In the genomic region with DNA sequence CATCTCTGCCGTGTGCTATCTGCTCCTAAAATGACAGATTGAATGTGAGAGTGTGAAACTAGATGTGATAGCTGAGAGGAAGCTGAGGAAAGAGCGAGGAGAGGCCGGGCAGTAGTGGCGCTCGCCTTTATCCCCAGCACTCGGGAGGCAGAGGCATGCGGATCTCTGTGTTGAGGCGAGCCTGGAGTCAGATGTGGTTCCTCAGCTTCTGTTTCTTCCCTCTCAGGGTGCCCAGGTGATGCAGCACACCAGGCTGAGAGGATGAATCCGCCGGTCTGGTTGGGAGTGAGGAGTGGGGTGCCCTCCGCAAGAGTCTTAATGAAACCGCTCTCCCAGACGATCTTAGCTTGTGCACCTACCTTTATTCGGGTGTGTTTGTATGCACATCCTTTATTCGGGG, we compare ENCODE assay signal across 8 mouse cellular contexts. TPM values are rescaled to one million over a fixed set of nuclear protein-coding genes. Genes with fewer than 3 reads are reported as not detected.
DNase-seq lines count a peak whose midpoint lies in the region; ATAC-seq and TF ChIP-seq lines count a peak whose summit lies in the region.

No protein-coding gene starts in this region.

- no peak overlapping the region for H3K4me3 ChIP-seq in hindbrain, embryonic 11.5 days (ENCODE audit: low read depth, low read length)
- no peak overlapping the region for H3K4me3 ChIP-seq in macrophage (ENCODE audit: inconsistent target)
- no peak overlapping the region; the same call in 1 of the 2 replicates for H3K4me3 ChIP-seq in layer of hippocampus, adult 2 months

- TF ChIP-seq CTCF in layer of hippocampus, adult 2 months (conservative IDR thresholded peaks at IDR 0.05), result no peak

- peak; percentile 91 for DNase-seq in heart, adult 11 months
- DNase-seq in heart, adult 18-20 months, result no peak
- DNase-seq in ES-CJ7 (ENCODE audit: low read depth, low spot score), result peak; percentile 28
- DNase-seq in hindbrain, embryonic 11.5 days (ENCODE audit: low spot score), result no peak
- DNase-seq in adrenal gland, postnatal 4 days (ENCODE audit: low spot score in 2 of 2), result no peak
- no peak for DNase-seq in layer of hippocampus, adult 2 months (ENCODE audit: low spot score in 2 of 2)
- DNase-seq in layer of hippocampus, postnatal 25 days (ENCODE audit: extremely low spot score in 1 of 2, low spot score in 1 of 2), result no peak

- H3K4me1 ChIP-seq in hindbrain, embryonic 11.5 days (replicated peaks; ENCODE audit: control insufficient read depth, insufficient read depth, low read length), result no peaks in the 10 kb centered on the region

- H3K27ac ChIP-seq in hindbrain, embryonic 11.5 days (ENCODE audit: low read depth, low read length), result no peak overlapping the region
- peak overlapping the region; percentile 14; the same call in 1 of the 2 replicates for H3K27ac ChIP-seq in macrophage
- no peak overlapping the region for H3K27ac ChIP-seq in layer of hippocampus, adult 2 months

- no peak overlapping the region; the same call in 1 of the 2 replicates for H3K9ac ChIP-seq in hindbrain, embryonic 11.5 days (ENCODE audit: low read depth, low read length)

- H3K4me2 ChIP-seq in hindbrain, embryonic 11.5 days (replicated peaks; ENCODE audit: low read depth, low read length), result peak overlapping the region; percentile 38; the same call in 1 of the 2 replicates

- WGBS in hindbrain, embryonic 11.5 days, result 68% methylated on average over 15 of the region's 15 CpGs
- 81% methylated on average over 15 of the region's 15 CpGs for WGBS in macrophage (ENCODE audit: missing documents)

- no peaks in the 10 kb centered on the region; the same call in 1 of the 2 replicates for H3K79me2 ChIP-seq in macrophage (ENCODE audit: inconsistent target)

- H3K36me3 ChIP-seq in hindbrain, embryonic 11.5 days (ENCODE audit: control insufficient read depth, insufficient read depth, low read length), result no peaks in the 10 kb centered on the region
- no peaks in the 10 kb centered on the region for H3K36me3 ChIP-seq in macrophage (ENCODE audit: inconsistent target)

- ATAC-seq in hindbrain, embryonic 11.5 days (ENCODE audit: low FRiP score), result no peak

- no peaks in the 10 kb centered on the region; the same call in 1 of the 2 replicates for H3K27me3 ChIP-seq in hindbrain, embryonic 11.5 days (ENCODE audit: control insufficient read depth, insufficient read depth, low read length)

- no peaks in the 10 kb centered on the region for H3K9me3 ChIP-seq in hindbrain, embryonic 11.5 days (ENCODE audit: control insufficient read depth, low read length)

RNA-seq across cellular contexts. Expression of a gene that starts 49.1 kb away (rescaled TPM):
- 100 to 1,000 TPM; 157 to 174 TPM for total RNA-seq in heart, adult 18-20 months (2021)
- 304 and 320 TPM in 2 replicates for polyA plus RNA-seq in hindbrain, embryonic 11.5 days (2014; fragmentation: Nextera tagmentation; extraction: Ambion mirVana)
- total RNA-seq in macrophage (2018; cell fraction: chromatin; rRNA removed), result 100 to 1,000 TPM; 404 to 869 (median 663) TPM
- 100 to 1,000 TPM; 291 to 595 (median 415) TPM for total RNA-seq in macrophage (2018; cell fraction: cytosol; rRNA removed)
- total RNA-seq in macrophage (2018; cell fraction: nucleus; rRNA removed), result 100 to 1,000 TPM; 332 to 659 (median 518) TPM
- polyA plus RNA-seq in macrophage (2018), result 346 to 1,286 TPM (median 601 TPM) in 3 replicates
- 100 to 1,000 TPM; 525 to 570 TPM for total RNA-seq in adrenal gland, postnatal 4 days (2021)
- 100 to 1,000 TPM; 305 to 319 TPM for total RNA-seq in layer of hippocampus, adult 2 months (2021)
- 100 to 1,000 TPM; 273 to 314 TPM for total RNA-seq in layer of hippocampus, postnatal 25 days (2021)

Comparison
In these comparisons a context has a peak if more than half of its experiments do, and no peak if none do; other contexts are left out.
1. DNase-seq: peak in heart, adult 11 months (single experiment) and ES-CJ7 (single experiment); none in heart, adult 18-20 months (0 of 2), hindbrain, embryonic 11.5 days (single experiment), adrenal gland, postnatal 4 days (0 of 2), layer of hippocampus, adult 2 months (0 of 2) and layer of hippocampus, postnatal 25 days (0 of 2).